Mouse (Mus musculus) Patski (cell line): ENCODE results near the gene Pacs1. TPM values are rescaled to one million over a fixed set of nuclear protein-coding genes. Genes with fewer than 3 reads are reported as not detected.
"Not testable (repeated sequence)": the region's sequence is repeated elsewhere in the genome, so short reads cannot be mapped to it uniquely, and the experiment has no call there.

Source experiments
- ATAC-seq: fragments of 100-300 bp; one replicate; pipeline ENCODE4 v1.8.0; 2021
- CTCF ChIA-PET: fragments of 350-600 bp; sonication (Branson Sonifier 250); formaldehyde crosslinking; loops from one replicate; lab custom pipeline; 2022; ENCODE audit warnings: inconsistent platforms; lab: Charles Lee
- POLR2A ChIA-PET: fragments of 350-600 bp; sonication (Branson Sonifier 250); formaldehyde crosslinking; loops from one replicate; lab custom pipeline; 2022; ENCODE audit warnings: antibody characterized with exemption, inconsistent platforms; lab: Charles Lee
- DNase-seq: peaks from one replicate; pipeline ENCODE4 v3.0.0-alpha.2; 2011; ENCODE audit warnings: low read depth, low spot score
- H3K27me3 ChIP-seq: fragments of 371-371 bp; one replicate; pipeline ENCODE4 v1.5.1; 2021
- CTCF ChIP-seq: fragments of 100-300 bp; IDR thresholded peaks from one replicate; pipeline ENCODE4 v1.5.1; 2021
- in situ Hi-C: fragments of 300-500 bp; cut with MboI; formaldehyde crosslinking; loops from 3 replicates; pipeline ENCODE4 v1.11.1; 2018; ENCODE audit warnings: low pct_unique_long_range_greater_than_20kb, mixed read lengths
- polyA plus RNA-seq: library from polyadenylated mRNA; unstranded; gene quantifications from one replicate; pipeline ENCODE4 v1.2.3, GENCODE M21; 2021

Pacs1 gene
- polyA plus RNA-seq, 1 experiment from 2014 or later: 23.8 TPM

GRCm38 (mm10) chr19:5269392-5269791 lies 3.5 kb downstream of the Pacs1 start:
- ATAC-seq: no peak
- ChIA-PET POLR2A (no interaction called here), CTCF (no interaction called here)
- no peaks in the 10 kb centered on the region for H3K27me3 ChIP-seq
- DNase-seq: no peak
- no peak for TF ChIP-seq CTCF
- in situ Hi-C loops: no loop called here

- H3K27me3 ChIP-seq: no peaks in the 10 kb centered on the region
- ChIA-PET POLR2A (interaction anchor here (0.6 kb wide), 1 partner anchor 369 kb away, joined by 3 read pairs; no protein-coding TSS in a partner anchor), CTCF (no interaction called here)
- in situ Hi-C loops: no loop called here
- no peak for TF ChIP-seq CTCF
- DNase-seq: no peak
- no peak for ATAC-seq
Observed at GRCm38 (mm10) chr19:5268875-5269274, 4.0 kb downstream of the Pacs1 start.

GRCm38 (mm10) chr19:5268017-5268416 lies 4.9 kb downstream of the Pacs1 start:
- ChIA-PET POLR2A (interaction anchor here (0.6 kb wide), 1 partner anchor 370 kb away, joined by 3 read pairs; no protein-coding TSS in a partner anchor), CTCF (no interaction called here)
- in situ Hi-C loops: no loop called here
- no peaks in the 10 kb centered on the region for H3K27me3 ChIP-seq
- no peak for DNase-seq
- no peak for ATAC-seq
- TF ChIP-seq CTCF: no peak

- no peaks in the 10 kb centered on the region for H3K27me3 ChIP-seq
- TF ChIP-seq CTCF: no peak
- in situ Hi-C loops: no loop called here
- DNase-seq (no peak), ATAC-seq (no peak)
- POLR2A ChIA-PET: no interaction called here
- CTCF ChIA-PET: no interaction called here
Observed at GRCm38 (mm10) chr19:5267015-5267414, 5.9 kb downstream of the Pacs1 start.

GRCm38 (mm10) chr19:5257140-5257539 lies 15.8 kb downstream of the Pacs1 start:
- no peak for ATAC-seq
- in situ Hi-C loops: no loop called here
- ChIA-PET POLR2A (no interaction called here), CTCF (no interaction called here)
- no peak for TF ChIP-seq CTCF
- no peak for DNase-seq
- H3K27me3 ChIP-seq: no peaks in the 10 kb centered on the region

GRCm38 (mm10) chr19:5236981-5237380 lies 35.9 kb downstream of the Pacs1 start:
- ATAC-seq, in situ Hi-C loops: not testable (repeated sequence)

GRCm38 (mm10) chr19:5232696-5233095 lies 40.2 kb downstream of the Pacs1 start:
- H3K27me3 ChIP-seq: no peaks in the 10 kb centered on the region
- ATAC-seq (no peak), DNase-seq (no peak)
- POLR2A ChIA-PET: no interaction called here
- no peak for TF ChIP-seq CTCF
- CTCF ChIA-PET: interaction anchor here (1.2 kb wide), 1 partner anchor 15 kb away, joined by 3 read pairs; no protein-coding TSS in a partner anchor
- in situ Hi-C loops: no loop called here

More at GRCm38 (mm10) chr19:5236981-5237380, 35.9 kb downstream of the Pacs1 start:
- DNase-seq, POLR2A ChIA-PET, H3K27me3 ChIP-seq, CTCF ChIA-PET: not testable (repeated sequence)

- in situ Hi-C loops: no loop called here
- no peak for ATAC-seq
- no peak for DNase-seq
- no peak for TF ChIP-seq CTCF
- H3K27me3 ChIP-seq: no peaks in the 10 kb centered on the region
- ChIA-PET POLR2A (no interaction called here), CTCF (interaction anchor here (1.0 to 1.6 kb wide), 3 partner anchors 12 to 17 kb away, joined by 3 to 4 read pairs (median 4); no protein-coding TSS in a partner anchor)
Observed at GRCm38 (mm10) chr19:5230110-5230509, 42.8 kb downstream of the Pacs1 start.

GRCm38 (mm10) chr19:5224624-5225023 lies 48.3 kb downstream of the Pacs1 start:
- DNase-seq (no peak), ATAC-seq (no peak)
- in situ Hi-C loops: no loop called here
- ChIA-PET POLR2A (no interaction called here), CTCF (interaction anchor here (1.0 to 1.1 kb wide), 2 partner anchors 16 to 26 kb away, joined by 3 read pairs; no protein-coding TSS in a partner anchor)
- TF ChIP-seq CTCF: no peak
- H3K27me3 ChIP-seq: no peaks in the 10 kb centered on the region

- ChIA-PET POLR2A (no interaction called here), CTCF (no interaction called here)
- no peak for ATAC-seq
- DNase-seq: no peak
- TF ChIP-seq CTCF: no peak
- no peaks in the 10 kb centered on the region for H3K27me3 ChIP-seq
- in situ Hi-C loops: no loop called here
Observed at GRCm38 (mm10) chr19:5224077-5224476, 48.8 kb downstream of the Pacs1 start.

- in situ Hi-C loops: no loop called here
- no peak for TF ChIP-seq CTCF
- CTCF ChIA-PET: no interaction called here
- no peaks in the 10 kb centered on the region for H3K27me3 ChIP-seq
- POLR2A ChIA-PET: no interaction called here
- ATAC-seq: no peak
- DNase-seq: no peak
Observed at GRCm38 (mm10) chr19:5221926-5222325, 51.0 kb downstream of the Pacs1 start.

GRCm38 (mm10) chr19:5221219-5221723 lies 51.6 kb downstream of the Pacs1 start:
- POLR2A ChIA-PET, ATAC-seq, H3K27me3 ChIP-seq, in situ Hi-C loops, DNase-seq: not testable (repeated sequence)
- CTCF ChIA-PET: interaction anchor here (1.1 kb wide), 1 partner anchor 21 kb away, joined by 3 read pairs; no protein-coding TSS in a partner anchor
